Mouse (Mus musculus): ENCODE results near the gene Cspg4. TPM values are rescaled to one million over a fixed set of nuclear protein-coding genes. Genes with fewer than 3 reads are reported as not detected.
A peak's percentile ranks its signal among the peaks of the same experiment; 100 is the strongest.
"Not testable (repeated sequence)": the region's sequence is repeated elsewhere in the genome, so short reads cannot be mapped to it uniquely, and the experiment has no call there.

The Cspg4 gene
- polyA plus RNA-seq, 1 experiment from 2014 or later, result 6.0 TPM

DNA sequence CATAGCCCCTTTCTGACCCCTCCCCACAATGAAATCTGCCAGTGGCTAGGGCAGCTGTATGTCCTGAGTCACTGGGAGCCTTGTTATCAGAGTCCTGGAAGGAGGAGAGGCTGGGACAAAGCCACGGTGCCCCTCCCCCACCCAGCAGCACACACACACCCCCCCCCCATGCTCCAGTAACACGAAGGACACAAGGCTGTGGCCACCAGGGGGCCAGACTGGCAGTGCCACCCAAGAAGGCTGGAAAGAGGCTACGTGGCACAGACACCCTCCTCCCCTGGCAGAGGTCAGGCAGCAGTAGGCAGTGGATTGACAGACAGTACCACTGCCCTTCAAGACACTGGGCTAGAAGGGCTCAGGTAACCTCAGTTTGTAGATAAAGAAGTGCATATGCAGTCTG is 29.2 kb downstream of the Cspg4 start:
- Histone ChIP-seq H3K4me2 (no peak overlapping the region), H3K4me1 (replicated peaks) (peaks cover 22% of the 10 kb centered on the region), H3K9ac (peak overlapping the region; percentile 26; the same call in 1 of the 2 replicates), H3K9me3 (no peaks in the 10 kb centered on the region), H3K27ac (replicated peaks) (no peak overlapping the region), H3K4me3 (no peak overlapping the region), H3K36me3 (no peaks in the 10 kb centered on the region), H3K27me3 (peaks cover 25% of the 10 kb centered on the region)
- 23% methylated on average over 3 of the region's 3 CpGs for WGBS
- no peak for ATAC-seq (ENCODE audit: low read depth)

DNA sequence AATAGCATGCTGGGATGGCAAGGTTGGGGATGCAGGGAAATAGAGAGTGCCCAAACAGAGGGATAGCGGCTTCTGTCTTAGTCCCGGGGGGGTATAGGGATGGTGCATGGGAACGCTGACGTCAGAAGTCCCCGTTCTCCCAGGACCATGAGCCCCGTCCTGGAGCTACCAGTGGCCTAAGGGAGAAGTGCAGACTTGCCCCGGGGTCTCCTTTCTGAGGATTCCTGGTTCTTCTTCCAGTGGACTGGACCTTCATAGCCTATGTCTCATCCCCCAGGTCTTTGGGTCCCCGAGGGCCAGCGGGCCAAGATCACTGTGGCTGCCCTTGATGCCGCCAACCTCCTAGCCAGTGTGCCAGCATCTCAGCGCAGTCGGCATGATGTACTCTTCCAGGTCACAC is 31.9 kb downstream of the Cspg4 start:
- 86% methylated on average over 12 of the region's 12 CpGs for WGBS
- no peak for ATAC-seq (ENCODE audit: low read depth)
- H3K4me2 ChIP-seq, result no peak overlapping the region

GRCm38 (mm10) chr9:56899409-56899808 is 34.6 kb downstream of the Cspg4 start:
- H3K4me2 ChIP-seq, result no peak overlapping the region
- H3K27ac ChIP-seq (replicated peaks), result no peak overlapping the region
- H3K4me3 ChIP-seq, result no peak overlapping the region
- H3K36me3 ChIP-seq, result no peaks in the 10 kb centered on the region
- ATAC-seq (ENCODE audit: low read depth), result no peak
- H3K4me1 ChIP-seq (replicated peaks), result peaks cover 4% of the 10 kb centered on the region; the same call in 1 of the 2 replicates
- no peak overlapping the region for H3K9ac ChIP-seq
- H3K9me3 ChIP-seq, result no peaks in the 10 kb centered on the region
- WGBS, result 63% methylated on average over 11 of the region's 11 CpGs
- no peaks in the 10 kb centered on the region for H3K27me3 ChIP-seq

More for the DNA sequence above, 31.9 kb downstream of the Cspg4 start:
- Histone ChIP-seq H3K36me3 (no peaks in the 10 kb centered on the region), H3K4me1 (replicated peaks) (peaks cover 18% of the 10 kb centered on the region), H3K9ac (no peak overlapping the region), H3K4me3 (no peak overlapping the region), H3K9me3 (no peaks in the 10 kb centered on the region), H3K27ac (replicated peaks) (no peak overlapping the region), H3K27me3 (peaks cover 13% of the 10 kb centered on the region; the same call in 1 of the 2 replicates)

DNA sequence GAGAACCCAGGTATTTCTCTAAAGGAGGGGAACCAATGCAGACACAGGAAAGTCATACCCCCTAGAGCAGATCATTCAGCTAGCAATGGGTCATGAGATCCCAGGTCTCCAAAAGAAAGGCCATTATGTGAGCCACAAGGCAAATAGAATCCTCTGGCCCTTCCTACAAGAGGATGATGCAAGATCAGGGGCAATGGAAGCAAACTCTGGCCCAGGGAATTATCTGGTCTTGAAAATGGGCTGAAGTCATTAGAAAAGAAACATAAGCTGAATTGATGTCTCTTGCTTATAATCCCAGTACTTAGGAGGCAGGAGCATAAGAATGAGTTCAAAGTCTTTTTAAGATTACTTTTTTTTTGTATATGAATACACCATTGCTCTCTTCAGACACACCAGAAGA is 35.2 kb downstream of the Cspg4 start:
- H3K4me1 ChIP-seq (replicated peaks), result 0 out of 2 replicates have a peak, but pooled peaks cover 4% of the 10 kb centered on the region
- H3K27me3 ChIP-seq, result no peaks in the 10 kb centered on the region
- H3K9me3 ChIP-seq, result no peaks in the 10 kb centered on the region
- H3K4me3 ChIP-seq, result no peak overlapping the region
- H3K27ac ChIP-seq (replicated peaks), result no peak overlapping the region
- no peak overlapping the region for H3K4me2 ChIP-seq
- no peak overlapping the region for H3K9ac ChIP-seq
- H3K36me3 ChIP-seq, result no peaks in the 10 kb centered on the region
- no peak for ATAC-seq (ENCODE audit: low read depth)

DNA sequence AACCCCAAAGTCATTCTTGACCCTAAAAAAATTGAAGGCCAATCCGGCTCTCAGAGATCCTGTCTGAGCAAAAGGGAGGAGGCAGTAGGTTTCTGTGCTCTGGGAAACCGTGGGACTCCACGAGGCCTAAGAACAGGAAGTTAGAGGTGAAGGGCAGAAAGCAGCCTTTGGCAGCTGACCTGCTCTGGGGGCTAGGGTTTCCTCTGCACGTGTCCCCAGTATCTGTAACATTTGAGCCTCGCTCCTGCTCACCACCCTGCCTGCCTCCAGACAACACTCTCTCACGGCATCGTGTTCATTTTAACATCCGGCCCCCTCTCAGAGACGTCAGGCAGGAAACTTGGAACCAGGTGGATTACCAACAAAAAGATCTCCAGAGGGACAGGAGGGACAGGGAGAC is 35.7 kb downstream of the Cspg4 start:
- Histone ChIP-seq H3K4me2 (no peak overlapping the region), H3K9ac (no peak overlapping the region), H3K4me3 (no peak overlapping the region), H3K36me3 (no peaks in the 10 kb centered on the region), H3K27me3 (no peaks in the 10 kb centered on the region), H3K27ac (replicated peaks) (no peak overlapping the region), H3K4me1 (replicated peaks) (0 out of 2 replicates have a peak, but pooled peaks cover 4% of the 10 kb centered on the region), H3K9me3 (no peaks in the 10 kb centered on the region)
- WGBS, result 62% methylated on average over 9 of the region's 9 CpGs
- no peak for ATAC-seq (ENCODE audit: low read depth)

DNA sequence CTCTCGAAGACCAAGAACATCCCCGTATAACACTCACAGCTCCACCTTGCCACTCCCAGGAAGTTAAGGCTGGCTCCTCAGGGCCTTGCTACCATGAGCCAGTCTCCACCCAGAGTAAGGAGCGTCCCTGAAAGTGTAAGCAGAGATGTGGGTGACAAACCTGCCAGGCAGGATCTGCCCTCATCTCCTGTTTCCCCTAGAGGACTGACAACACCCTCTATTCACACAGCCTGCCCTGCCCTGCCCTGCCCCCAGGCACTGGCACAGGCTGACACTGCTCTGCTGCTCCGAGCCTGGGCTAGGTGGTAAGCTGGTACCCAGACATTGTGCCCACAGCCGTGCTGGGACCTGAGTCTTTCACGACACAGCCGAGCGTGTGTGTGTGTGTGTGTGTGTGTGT is 36.4 kb downstream of the Cspg4 start:
- no peak overlapping the region for H3K27ac ChIP-seq (replicated peaks)
- H3K4me2 ChIP-seq, result no peak overlapping the region
- ATAC-seq (ENCODE audit: low read depth), result no peak
- no peaks in the 10 kb centered on the region for H3K36me3 ChIP-seq
- 0 out of 2 replicates have a peak, but pooled peaks cover 4% of the 10 kb centered on the region for H3K4me1 ChIP-seq (replicated peaks)
- WGBS, result 76% methylated on average over 8 of the region's 8 CpGs
- H3K9me3 ChIP-seq, result no peaks in the 10 kb centered on the region
- H3K9ac ChIP-seq, result no peak overlapping the region
- H3K27me3 ChIP-seq, result no peaks in the 10 kb centered on the region
- H3K4me3 ChIP-seq, result no peak overlapping the region

- H3K9ac ChIP-seq, result no peak overlapping the region
- no peak overlapping the region for H3K4me3 ChIP-seq
- H3K4me2 ChIP-seq, result no peak overlapping the region
- H3K9me3 ChIP-seq, result no peaks in the 10 kb centered on the region
- H3K27ac ChIP-seq (replicated peaks), result no peak overlapping the region
- H3K36me3 ChIP-seq, result no peaks in the 10 kb centered on the region
- no peak for ATAC-seq (ENCODE audit: low read depth)
- 0 out of 2 replicates have a peak, but pooled peaks cover 4% of the 10 kb centered on the region for H3K4me1 ChIP-seq (replicated peaks)
- WGBS, result 84% methylated on average over 3 of the region's 3 CpGs
- no peaks in the 10 kb centered on the region for H3K27me3 ChIP-seq
These were observed 38.8 kb downstream of the Cspg4 start for GRCm38 (mm10) chr9:56903662-56904061.

- no peak for ATAC-seq (ENCODE audit: low read depth)
These were observed 42.7 kb downstream of the Cspg4 start for GRCm38 (mm10) chr9:56907549-56907948.

GRCm38 (mm10) chr9:56909991-56910390 is 45.2 kb downstream of the Cspg4 start:
- not testable (repeated sequence) for H3K27ac ChIP-seq (replicated peaks); H3K9ac ChIP-seq; H3K4me3 ChIP-seq; H3K9me3 ChIP-seq; H3K27me3 ChIP-seq; H3K4me1 ChIP-seq (replicated peaks); ATAC-seq (ENCODE audit: low read depth); H3K36me3 ChIP-seq; H3K4me2 ChIP-seq
- 58% methylated on average over 4 of the region's 4 CpGs for WGBS

More at GRCm38 (mm10) chr9:56907549-56907948, 42.7 kb downstream of the Cspg4 start:
- H3K4me3 ChIP-seq, result no peak overlapping the region
- WGBS, result 84% methylated on average over 9 of the region's 9 CpGs
- peaks cover 4% of the 10 kb centered on the region; the same call in 1 of the 2 replicates for H3K27me3 ChIP-seq
- no peaks in the 10 kb centered on the region for H3K4me1 ChIP-seq (replicated peaks)
- no peaks in the 10 kb centered on the region for H3K9me3 ChIP-seq
- no peaks in the 10 kb centered on the region for H3K36me3 ChIP-seq
- H3K4me2 ChIP-seq, result no peak overlapping the region
- no peak overlapping the region for H3K9ac ChIP-seq
- no peak overlapping the region for H3K27ac ChIP-seq (replicated peaks)

GRCm38 (mm10) chr9:56911017-56911416 is 46.2 kb downstream of the Cspg4 start:
- Histone ChIP-seq H3K9me3 (no peaks in the 10 kb centered on the region), H3K27ac (replicated peaks) (no peak overlapping the region), H3K36me3 (no peaks in the 10 kb centered on the region), H3K4me3 (no peak overlapping the region), H3K27me3 (peaks cover 4% of the 10 kb centered on the region; the same call in 1 of the 2 replicates), H3K9ac (no peak overlapping the region), H3K4me1 (replicated peaks) (no peaks in the 10 kb centered on the region), H3K4me2 (no peak overlapping the region)
- no peak for ATAC-seq (ENCODE audit: low read depth)
- WGBS, result 82% methylated on average over 1 of the region's 1 CpGs

- no peak overlapping the region for H3K4me3 ChIP-seq
- no peak for ATAC-seq (ENCODE audit: low read depth)
- no peaks in the 10 kb centered on the region for H3K4me1 ChIP-seq (replicated peaks)
- H3K27ac ChIP-seq (replicated peaks), result no peak overlapping the region
- H3K9me3 ChIP-seq, result no peaks in the 10 kb centered on the region
- H3K27me3 ChIP-seq, result peaks cover 4% of the 10 kb centered on the region; the same call in 1 of the 2 replicates
- 0 out of 2 replicates have a peak, but pooled peaks cover 11% of the 10 kb centered on the region for H3K36me3 ChIP-seq
- H3K9ac ChIP-seq, result no peak overlapping the region
- no peak overlapping the region for H3K4me2 ChIP-seq
- WGBS, result 90% methylated on average over 9 of the region's 9 CpGs
These were observed 49.2 kb downstream of the Cspg4 start for GRCm38 (mm10) chr9:56913991-56914390.

- Histone ChIP-seq H3K4me2 (no peak overlapping the region), H3K27ac (replicated peaks) (no peak overlapping the region), H3K36me3 (0 out of 2 replicates have a peak, but pooled peaks cover 11% of the 10 kb centered on the region), H3K4me3 (no peak overlapping the region), H3K4me1 (replicated peaks) (no peaks in the 10 kb centered on the region), H3K9me3 (no peaks in the 10 kb centered on the region), H3K27me3 (no peaks in the 10 kb centered on the region), H3K9ac (no peak overlapping the region)
- 100% methylated on average over 1 of the region's 1 CpGs for WGBS
- no peak for ATAC-seq (ENCODE audit: low read depth)
These were observed 50.3 kb downstream of the Cspg4 start for GRCm38 (mm10) chr9:56915116-56915515.

GRCm38 (mm10) chr9:56915695-56916410 is 51.0 kb downstream of the Cspg4 start:
- Histone ChIP-seq H3K27me3 (no peaks in the 10 kb centered on the region), H3K9ac (no peak overlapping the region), H3K9me3 (no peaks in the 10 kb centered on the region)

More at GRCm38 (mm10) chr9:56915695-56916410, 51.0 kb downstream of the Cspg4 start:
- Histone ChIP-seq H3K36me3 (0 out of 2 replicates have a peak, but pooled peaks cover 11% of the 10 kb centered on the region), H3K27ac (replicated peaks) (no peak overlapping the region), H3K4me2 (no peak overlapping the region), H3K4me3 (no peak overlapping the region), H3K4me1 (replicated peaks) (no peaks in the 10 kb centered on the region)
- WGBS, result 83% methylated on average over 5 of the region's 5 CpGs
- no peak for ATAC-seq (ENCODE audit: low read depth)
